Mouse (Mus musculus) liver, embryonic 14.5 days (tissue): ENCODE measurements around the gene 1700019D03Rik. TPM values are rescaled to one million over a fixed set of nuclear protein-coding genes. Genes with fewer than 3 reads are reported as not detected.

ENCODE experiments used
- ATAC-seq: fragments of 200-750 bp; cut with Nextera tagmentation; 2 replicates; pipeline ENCODE4 v1.8.0; 2017; ENCODE audit warnings: moderate number of reproducible peaks, mild to moderate bottlenecking, moderate library complexity; ENCODE audit not compliant: insufficient read depth
- DNase-seq, 3 experiments: peaks; one replicate each; pipeline ENCODE4 v3.0.0-alpha.2; 2012 to 2013; ENCODE audit warnings: low read depth in 3 of 3, low spot score in 3 of 3
- H3K27ac ChIP-seq: fragments of 300-500 bp; sonication (generic); 2 replicates; pipeline ENCODE4 v1.5.1; 2014; ENCODE audit warnings: moderate library complexity, mild to moderate bottlenecking, control low read depth, inconsistent platforms
- H3K27me3 ChIP-seq: fragments of 300-500 bp; sonication (generic); 2 replicates; pipeline ENCODE4 v1.6.1; 2014; ENCODE audit warnings: mild to moderate bottlenecking, low read length, moderate library complexity; ENCODE audit not compliant: control insufficient read depth, insufficient read depth
- H3K36me3 ChIP-seq: fragments of 300-500 bp; sonication (generic); replicated peaks from 2 replicates; pipeline ENCODE4 v1.6.1; 2014; ENCODE audit warnings: low read depth; ENCODE audit not compliant: control insufficient read depth, insufficient read depth
- H3K4me1 ChIP-seq, 2 experiments: fragments of 200-500 bp in 1 of 2; fragments of 300-500 bp in 1 of 2; sonication (generic) in 1 of 2; replicated peaks; 2 replicates each; pipeline ENCODE4 v1.6.1; 2012 to 2014; ENCODE audit warnings: antibody characterized with exemption in 1 of 2, inconsistent platforms in 1 of 2, low read length in 1 of 2; ENCODE audit not compliant: control insufficient read depth in 2 of 2, insufficient read depth in 2 of 2
- H3K4me2 ChIP-seq: fragments of 300-500 bp; sonication (generic); 2 replicates; pipeline ENCODE4 v1.6.1; 2014; ENCODE audit warnings: low read depth, mild to moderate bottlenecking, control low read depth, moderate library complexity
- H3K4me3 ChIP-seq, 2 experiments: fragments of 200-500 bp in 1 of 2; fragments of 300-500 bp in 1 of 2; sonication (generic) in 1 of 2; 2 replicates each; pipeline ENCODE4 v1.5.1; 2012 to 2014; ENCODE audit warnings: low read depth in 2 of 2, low read length in 2 of 2, mild to moderate bottlenecking in 2 of 2, control low read depth in 1 of 2, inconsistent platforms in 1 of 2, moderate library complexity in 1 of 2; ENCODE audit not compliant: insufficient read depth in 1 of 2
- H3K9ac ChIP-seq: fragments of 300-500 bp; sonication (generic); replicated peaks from 2 replicates; pipeline ENCODE4 v1.6.1; 2014; ENCODE audit warnings: mild to moderate bottlenecking, control low read depth, moderate library complexity
- H3K9me3 ChIP-seq: fragments of 300-500 bp; sonication (generic); 2 replicates; pipeline ENCODE4 v1.6.1; 2016; ENCODE audit warnings: low read length, mixed read lengths; ENCODE audit not compliant: control insufficient read depth
- CTCF ChIP-seq: IDR thresholded peaks from 2 replicates; pipeline ENCODE4 v1.5.1; 2016; ENCODE audit warnings: antibody characterized with exemption, low read depth, control low read depth
- EP300 ChIP-seq: IDR thresholded peaks from 2 replicates; pipeline ENCODE4 v1.6.1; 2016; ENCODE audit warnings: antibody characterized with exemption, low read depth
- WGBS: fragments of 180-500 bp; shearing (Covaris S2); extraction: QIAGEN DNeasy Blood & Tissue Kit; methylation state at CpG from one replicate; pipeline ENCODE4 v1.1.7; 2014; ENCODE audit not compliant: insufficient replicate concordance; 5-methylcytosine and 5-hydroxymethylcytosine counted together
- polyA plus RNA-seq, 2 experiments: library from polyadenylated mRNA; depleted of rRNA in 1 of 2; stranded (reverse) in 1 of 2; unstranded in 1 of 2; fragments of >200 nt; fragmentation: Nextera tagmentation in 1 of 2; extraction: Ambion mirVana in 1 of 2; gene quantifications; 2 replicates each; pipeline versions ENCODE4 v1.2.1 to v1.2.3; 2012 to 2014

1700019D03Rik gene
- polyA plus RNA-seq, 2 experiments: 2.0 to 8.2 TPM

- ATAC-seq: no peak
- no peak overlapping the region for H3K4me3 ChIP-seq
- H3K4me1 ChIP-seq: 0 out of 4 replicates have a peak, but pooled peaks cover 0 to 3% of the 10 kb centered on the region in 2 experiments
- DNase-seq: no peak
- H3K27me3 ChIP-seq: peaks cover 4% of the 10 kb centered on the region; the same call in 1 of the 2 replicates
- H3K9ac ChIP-seq: no peak overlapping the region
- H3K36me3 ChIP-seq: no peaks in the 10 kb centered on the region
- peak; percentile 63 for TF ChIP-seq CTCF
- no peak for TF ChIP-seq EP300
- no peak overlapping the region for H3K4me2 ChIP-seq
- whole genome bisulfite sequencing: 14% methylated on average over 6 of the region's 6 CpGs
- no peak overlapping the region for H3K27ac ChIP-seq
- no peaks in the 10 kb centered on the region for H3K9me3 ChIP-seq
Observed at GRCm38 (mm10) chr1:52955102-52955501, 64.9 kb downstream of the 1700019D03Rik start.

GRCm38 (mm10) chr1:52954456-52954855 lies 65.5 kb downstream of the 1700019D03Rik start:
- Histone ChIP-seq H3K36me3 (no peaks in the 10 kb centered on the region), H3K9ac (no peak overlapping the region), H3K4me2 (no peak overlapping the region), H3K27ac (no peak overlapping the region), H3K27me3 (peaks cover 4% of the 10 kb centered on the region; the same call in 1 of the 2 replicates), H3K9me3 (no peaks in the 10 kb centered on the region), H3K4me1 (0 out of 4 replicates have a peak, but pooled peaks cover 0 to 3% of the 10 kb centered on the region in 2 experiments), H3K4me3 (no peak overlapping the region)
- no peak for TF ChIP-seq EP300
- no peak for TF ChIP-seq CTCF
- 53% methylated on average over 2 of the region's 2 CpGs for WGBS
- ATAC-seq: no peak
- no peak for DNase-seq

- ATAC-seq (no peak), DNase-seq (no peak)
- H3K36me3 ChIP-seq: no peaks in the 10 kb centered on the region
- H3K4me3 ChIP-seq: peak overlapping the region in 1 of 2 experiments; percentile 55; a peak in 1 of 4 replicates
- WGBS: 38% methylated on average over 4 of the region's 4 CpGs
- no peak overlapping the region for H3K9ac ChIP-seq
- H3K4me2 ChIP-seq: peak overlapping the region; percentile 68
- 0 out of 4 replicates have a peak, but pooled peaks cover 0 to 3% of the 10 kb centered on the region in 2 experiments for H3K4me1 ChIP-seq
- TF ChIP-seq EP300 (no peak), CTCF (no peak)
- H3K27me3 ChIP-seq: peaks cover 4% of the 10 kb centered on the region; the same call in 1 of the 2 replicates
- H3K27ac ChIP-seq: no peak overlapping the region
- H3K9me3 ChIP-seq: no peaks in the 10 kb centered on the region
Observed at GRCm38 (mm10) chr1:52953548-52953947, 66.4 kb downstream of the 1700019D03Rik start.

GRCm38 (mm10) chr1:52952551-52953397 lies 67.2 kb downstream of the 1700019D03Rik start:
- H3K9me3 ChIP-seq: no peaks in the 10 kb centered on the region
- H3K4me2 ChIP-seq: peak overlapping the region; percentile 68
- peak overlapping the region; percentile 34; the same call in 1 of the 2 replicates for H3K9ac ChIP-seq
- peak overlapping the region; percentile 34 to 55 for H3K4me3 ChIP-seq
- WGBS: 2% methylated on average over 46 of the region's 47 CpGs
- no peaks in the 10 kb centered on the region for H3K36me3 ChIP-seq
- ATAC-seq: peak; percentile 45; the same call in 1 of the 2 replicates
- H3K4me1 ChIP-seq: 0 out of 4 replicates have a peak, but pooled peaks cover 0 to 3% of the 10 kb centered on the region in 2 experiments
- peaks cover 4% of the 10 kb centered on the region; the same call in 1 of the 2 replicates for H3K27me3 ChIP-seq
- DNase-seq: no peak
- no peak overlapping the region for H3K27ac ChIP-seq
- no peak for TF ChIP-seq CTCF
- TF ChIP-seq EP300: no peak

- 0 out of 4 replicates have a peak, but pooled peaks cover 0 to 3% of the 10 kb centered on the region in 2 experiments for H3K4me1 ChIP-seq
Observed at GRCm38 (mm10) chr1:52952143-52952542, 67.8 kb downstream of the 1700019D03Rik start.

More at GRCm38 (mm10) chr1:52952143-52952542, 67.8 kb downstream of the 1700019D03Rik start:
- Histone ChIP-seq H3K4me2 (peak overlapping the region; percentile 68), H3K36me3 (no peaks in the 10 kb centered on the region), H3K9ac (no peak overlapping the region; the same call in 1 of the 2 replicates), H3K27me3 (peaks cover 4% of the 10 kb centered on the region; the same call in 1 of the 2 replicates), H3K27ac (no peak overlapping the region), H3K9me3 (no peaks in the 10 kb centered on the region), H3K4me3 (peak overlapping the region; percentile 34 to 55)
- ATAC-seq (no peak), DNase-seq (no peak)
- 8% methylated on average over 5 of the region's 5 CpGs for WGBS
- TF ChIP-seq EP300: no peak
- no peak for TF ChIP-seq CTCF
